Mouse (Mus musculus) left cerebral cortex, postnatal 4 days (tissue): ENCODE data around the gene Vps50. TPM values are rescaled to one million over a fixed set of nuclear protein-coding genes. Genes with fewer than 3 reads are reported as not detected.
"Not testable (repeated sequence)": the region's sequence is repeated elsewhere in the genome, so short reads cannot be mapped to it uniquely, and the experiment has no call there.

Source experiments
- DNase-seq: peaks from one replicate; pipeline ENCODE4 v3.0.0-alpha.2; 2022
- intact Hi-C: fragments of 180-260 bp; cut with DNase I; formaldehyde crosslinking; loops from one replicate; pipeline ENCODE4 v1.15.1; 2025
- total RNA-seq, 2 experiments: library from RNA; stranded (reverse); gene quantifications; 2 replicates each; pipeline ENCODE4 v1.2.3; 2021

Gene Vps50
- total RNA-seq, 2 experiments from 2014 or later: 61.2 to 61.5 TPM

- no peak for DNase-seq
- intact Hi-C loops: no loop called here
Measured at GRCm38 (mm10) chr6:3528198-3528597, 30.0 kb downstream of the Vps50 start.

- no peak for DNase-seq
- intact Hi-C loops: no loop called here
Measured at GRCm38 (mm10) chr6:3531445-3531844, 33.3 kb downstream of the Vps50 start.

GRCm38 (mm10) chr6:3536048-3536447 is 37.9 kb downstream of the Vps50 start:
- intact Hi-C loops: no loop called here
- DNase-seq: no peak

- no peak for DNase-seq
- intact Hi-C loops: no loop called here
Measured at GRCm38 (mm10) chr6:3539470-3539869, 41.3 kb downstream of the Vps50 start.

GRCm38 (mm10) chr6:3543862-3544261 is 45.7 kb downstream of the Vps50 start:
- intact Hi-C loops: no loop called here

GRCm38 (mm10) chr6:3544970-3545369 is 46.8 kb downstream of the Vps50 start:
- no peak for DNase-seq
- intact Hi-C loops: no loop called here

More at GRCm38 (mm10) chr6:3543862-3544261, 45.7 kb downstream of the Vps50 start:
- no peak for DNase-seq

- no peak for DNase-seq
- intact Hi-C loops: no loop called here
Measured at GRCm38 (mm10) chr6:3548959-3549358, 50.8 kb downstream of the Vps50 start.

- no peak for DNase-seq
- intact Hi-C loops: no loop called here
Measured at GRCm38 (mm10) chr6:3549992-3550391, 51.8 kb downstream of the Vps50 start.

- DNase-seq, intact Hi-C loops: not testable (repeated sequence)
Measured at GRCm38 (mm10) chr6:3552681-3553080, 54.5 kb downstream of the Vps50 start.

GRCm38 (mm10) chr6:3557177-3557576 is 59.0 kb downstream of the Vps50 start:
- intact Hi-C loops: no loop called here
- DNase-seq: no peak

GRCm38 (mm10) chr6:3560009-3560408 is 61.8 kb downstream of the Vps50 start:
- DNase-seq: no peak
- intact Hi-C loops: no loop called here

- no peak for DNase-seq
- intact Hi-C loops: no loop called here
Measured at GRCm38 (mm10) chr6:3562301-3562700, 64.1 kb downstream of the Vps50 start.

GRCm38 (mm10) chr6:3564118-3564517 is 65.9 kb downstream of the Vps50 start:
- DNase-seq, intact Hi-C loops: not testable (repeated sequence)

- DNase-seq: no peak
- intact Hi-C loops: no loop called here
Measured at GRCm38 (mm10) chr6:3565005-3565404, 66.8 kb downstream of the Vps50 start.

- intact Hi-C loops: no loop called here
- DNase-seq: no peak
Measured at GRCm38 (mm10) chr6:3565667-3566066, 67.5 kb downstream of the Vps50 start.

GRCm38 (mm10) chr6:3567071-3567610 is 69.0 kb downstream of the Vps50 start:
- intact Hi-C loops: no loop called here
- DNase-seq: peak; percentile 14

- intact Hi-C loops: no loop called here
- DNase-seq: no peak
Measured at GRCm38 (mm10) chr6:3572221-3572815, 74.1 kb downstream of the Vps50 start.

- intact Hi-C loops: no loop called here
Measured at GRCm38 (mm10) chr6:3573787-3574186, 75.6 kb downstream of the Vps50 start.

GRCm38 (mm10) chr6:3585402-3585801 is 87.2 kb downstream of the Vps50 start:
- DNase-seq: no peak
- intact Hi-C loops: no loop called here

More at GRCm38 (mm10) chr6:3573787-3574186, 75.6 kb downstream of the Vps50 start:
- no peak for DNase-seq

- intact Hi-C loops: no loop called here
- no peak for DNase-seq
Measured at GRCm38 (mm10) chr6:3590289-3590904, 92.2 kb downstream of the Vps50 start.

GRCm38 (mm10) chr6:3594246-3594645 is 96.1 kb downstream of the Vps50 start:
- intact Hi-C loops: no loop called here

GRCm38 (mm10) chr6:3612827-3613226 is 114.6 kb downstream of the Vps50 start:
- intact Hi-C loops: no loop called here
- no peak for DNase-seq

More at GRCm38 (mm10) chr6:3594246-3594645, 96.1 kb downstream of the Vps50 start:
- no peak for DNase-seq
